Mouse (Mus musculus) brown adipose tissue, adult 24 weeks (tissue): ENCODE measurements around the gene Ntrk1. TPM values are rescaled to one million over a fixed set of nuclear protein-coding genes. Genes with fewer than 3 reads are reported as not detected.
"Not testable (repeated sequence)": the region's sequence is repeated elsewhere in the genome, so short reads cannot be mapped to it uniquely, and the experiment has no call there.

Source experiments
- H3K27ac ChIP-seq: fragments of 200-500 bp; replicated peaks from 2 replicates; pipeline ENCODE4 v1.5.1; 2012; ENCODE audit warnings: low read depth, mild to moderate bottlenecking, low read length
- H3K4me1 ChIP-seq: fragments of 200-500 bp; 2 replicates; pipeline ENCODE4 v1.6.1; 2012; ENCODE audit warnings: low read length, mixed read lengths; ENCODE audit not compliant: control insufficient read depth, insufficient read depth, insufficient read length
- H3K4me3 ChIP-seq: fragments of 200-500 bp; 2 replicates; pipeline ENCODE4 v1.5.1; 2012; ENCODE audit warnings: low read depth, mild to moderate bottlenecking, low read length, moderate library complexity; ENCODE audit not compliant: insufficient read depth
- polyA plus RNA-seq: library from polyadenylated mRNA; stranded (reverse); fragments of >200 nt; gene quantifications from 2 replicates; pipeline ENCODE4 v1.2.4, GENCODE M21; 2012; ENCODE audit not compliant: missing spikeins, insufficient read depth, insufficient read length

Gene Ntrk1
- polyA plus RNA-seq = not detected in 2 replicates

GRCm38 (mm10) chr3:87794922-87795325 is at the start of gene Ntrk1:
Gene Ntrk1 (minus strand): TSS chr3:87795162.
- H3K27ac ChIP-seq = no peak within 1 kb of the TSS
- no peak within 1 kb of the TSS for H3K4me3 ChIP-seq
- no peaks in the 10 kb centered on the region for H3K4me1 ChIP-seq

GRCm38 (mm10) chr3:87840858-87841257 is 45.9 kb upstream of the Ntrk1 start:
- no peak overlapping the region for H3K4me3 ChIP-seq

GRCm38 (mm10) chr3:87838622-87839021 is 43.7 kb upstream of the Ntrk1 start:
- Histone ChIP-seq H3K4me1 (no peaks in the 10 kb centered on the region), H3K4me3 (no peak overlapping the region), H3K27ac (no peak overlapping the region)

More at GRCm38 (mm10) chr3:87840858-87841257, 45.9 kb upstream of the Ntrk1 start:
- no peak overlapping the region for H3K27ac ChIP-seq
- no peaks in the 10 kb centered on the region for H3K4me1 ChIP-seq

GRCm38 (mm10) chr3:87833482-87833881 is 38.5 kb upstream of the Ntrk1 start:
- no peak overlapping the region for H3K27ac ChIP-seq
- no peaks in the 10 kb centered on the region for H3K4me1 ChIP-seq
- H3K4me3 ChIP-seq = no peak overlapping the region

- Histone ChIP-seq H3K4me1 (no peaks in the 10 kb centered on the region), H3K27ac (no peak overlapping the region), H3K4me3 (no peak overlapping the region)
Measured at GRCm38 (mm10) chr3:87832109-87832859, 37.3 kb upstream of the Ntrk1 start.

- no peak overlapping the region for H3K27ac ChIP-seq
- no peak overlapping the region for H3K4me3 ChIP-seq
- no peaks in the 10 kb centered on the region for H3K4me1 ChIP-seq
Measured at GRCm38 (mm10) chr3:87829025-87829424, 34.1 kb upstream of the Ntrk1 start.

- H3K27ac ChIP-seq = no peak overlapping the region
- no peak overlapping the region for H3K4me3 ChIP-seq
- H3K4me1 ChIP-seq = no peaks in the 10 kb centered on the region
Measured at GRCm38 (mm10) chr3:87828435-87828834, 33.5 kb upstream of the Ntrk1 start.

- not testable (repeated sequence) for H3K27ac ChIP-seq, H3K4me3 ChIP-seq
Measured at GRCm38 (mm10) chr3:87824206-87824605, 29.2 kb upstream of the Ntrk1 start, which contains the start of gene Pear1. Gene Pear1 (minus strand): TSS chr3:87824306.

GRCm38 (mm10) chr3:87818226-87818625 is 23.3 kb upstream of the Ntrk1 start:
- no peaks in the 10 kb centered on the region for H3K4me1 ChIP-seq
- no peak overlapping the region for H3K4me3 ChIP-seq
- H3K27ac ChIP-seq = no peak overlapping the region

More at GRCm38 (mm10) chr3:87824206-87824605, 29.2 kb upstream of the Ntrk1 start, which contains the start of gene Pear1:
- H3K4me1 ChIP-seq = not testable (repeated sequence)

GRCm38 (mm10) chr3:87816646-87817093 is 21.7 kb upstream of the Ntrk1 start:
- no peak overlapping the region for H3K27ac ChIP-seq
- H3K4me3 ChIP-seq = no peak overlapping the region
- H3K4me1 ChIP-seq = no peaks in the 10 kb centered on the region

- no peak overlapping the region for H3K27ac ChIP-seq
- no peak overlapping the region for H3K4me3 ChIP-seq
- no peaks in the 10 kb centered on the region for H3K4me1 ChIP-seq
Measured at GRCm38 (mm10) chr3:87816166-87816565, 21.2 kb upstream of the Ntrk1 start.

GRCm38 (mm10) chr3:87812873-87813272 is 17.9 kb upstream of the Ntrk1 start:
- H3K4me3 ChIP-seq = no peak overlapping the region

GRCm38 (mm10) chr3:87812413-87812812 is 17.5 kb upstream of the Ntrk1 start:
- Histone ChIP-seq H3K4me1 (no peaks in the 10 kb centered on the region), H3K27ac (no peak overlapping the region), H3K4me3 (no peak overlapping the region)

More at GRCm38 (mm10) chr3:87812873-87813272, 17.9 kb upstream of the Ntrk1 start:
- H3K4me1 ChIP-seq = no peaks in the 10 kb centered on the region
- no peak overlapping the region for H3K27ac ChIP-seq

- no peak overlapping the region for H3K27ac ChIP-seq
- no peaks in the 10 kb centered on the region for H3K4me1 ChIP-seq
- H3K4me3 ChIP-seq = no peak overlapping the region
Measured at GRCm38 (mm10) chr3:87811297-87811696, 16.3 kb upstream of the Ntrk1 start.

- Histone ChIP-seq H3K27ac (no peak overlapping the region), H3K4me1 (no peaks in the 10 kb centered on the region), H3K4me3 (no peak overlapping the region)
Measured at GRCm38 (mm10) chr3:87809322-87809962, 14.5 kb upstream of the Ntrk1 start.
